Mouse (Mus musculus): ENCODE results near the gene C9. TPM values are rescaled to one million over a fixed set of nuclear protein-coding genes. Genes with fewer than 3 reads are reported as not detected.

Gene C9
- polyA plus RNA-seq (2014; fragmentation: Nextera tagmentation; extraction: Ambion mirVana) = 0.27 TPM in 1 of 2 replicates, not detected in the other

- Histone ChIP-seq H3K27ac (no peak within 1 kb of the TSS), H3K36me3 (replicated peaks; ENCODE audit: control insufficient read depth, insufficient read depth) (no peaks in the 10 kb centered on the region), H3K27me3 (ENCODE audit: control insufficient read depth, insufficient read depth, low read length) (no peaks in the 10 kb centered on the region), H3K9ac (no peak within 1 kb of the TSS), H3K4me2 (replicated peaks) (no peak within 1 kb of the TSS), H3K9me3 (ENCODE audit: control insufficient read depth, low read length) (no peaks in the 10 kb centered on the region), H3K4me3 (replicated peaks; ENCODE audit: low read length) (no peak within 1 kb of the TSS), H3K4me1 (replicated peaks; ENCODE audit: control insufficient read depth, insufficient read depth, low read length) (no peaks in the 10 kb centered on the region)
- ATAC-seq (ENCODE audit: low FRiP score) (no peak), DNase-seq (ENCODE audit: low spot score) (no peak)
- WGBS = 79% methylated on average over 2 of the region's 2 CpGs
These were observed at the start of gene C9 for GRCm38 (mm10) chr15:6445135-6445534. TSS of gene C9 (plus strand) at chr15:6445327.

- no peak overlapping the region for H3K9ac ChIP-seq
- DNase-seq (ENCODE audit: low spot score) (no peak), ATAC-seq (ENCODE audit: low FRiP score) (no peak)
- WGBS = 89% methylated on average over 4 of the region's 4 CpGs
- H3K27ac ChIP-seq = no peak overlapping the region
- H3K4me1 ChIP-seq (replicated peaks; ENCODE audit: control insufficient read depth, insufficient read depth, low read length) = no peaks in the 10 kb centered on the region
- no peaks in the 10 kb centered on the region for H3K9me3 ChIP-seq (ENCODE audit: control insufficient read depth, low read length)
- H3K27me3 ChIP-seq (ENCODE audit: control insufficient read depth, insufficient read depth, low read length) = no peaks in the 10 kb centered on the region
- H3K4me3 ChIP-seq (replicated peaks; ENCODE audit: low read length) = no peak overlapping the region
- no peaks in the 10 kb centered on the region for H3K36me3 ChIP-seq (replicated peaks; ENCODE audit: control insufficient read depth, insufficient read depth)
- no peak overlapping the region for H3K4me2 ChIP-seq (replicated peaks)
These were observed 46.9 kb upstream of the C9 start for GRCm38 (mm10) chr15:6398211-6398610.

GRCm38 (mm10) chr15:6398881-6399280 lies 46.2 kb upstream of the C9 start:
- DNase-seq (ENCODE audit: low spot score) = no peak
- Histone ChIP-seq H3K4me2 (replicated peaks) (no peak overlapping the region), H3K9ac (no peak overlapping the region), H3K27ac (no peak overlapping the region), H3K27me3 (ENCODE audit: control insufficient read depth, insufficient read depth, low read length) (no peaks in the 10 kb centered on the region), H3K4me3 (replicated peaks; ENCODE audit: low read length) (no peak overlapping the region), H3K4me1 (replicated peaks; ENCODE audit: control insufficient read depth, insufficient read depth, low read length) (no peaks in the 10 kb centered on the region), H3K36me3 (replicated peaks; ENCODE audit: control insufficient read depth, insufficient read depth) (no peaks in the 10 kb centered on the region), H3K9me3 (ENCODE audit: control insufficient read depth, low read length) (no peaks in the 10 kb centered on the region)
- 90% methylated on average over 6 of the region's 6 CpGs for WGBS
- ATAC-seq (ENCODE audit: low FRiP score) = no peak

- Histone ChIP-seq H3K9me3 (ENCODE audit: control insufficient read depth, low read length) (no peaks in the 10 kb centered on the region), H3K9ac (no peak overlapping the region), H3K27ac (no peak overlapping the region), H3K27me3 (ENCODE audit: control insufficient read depth, insufficient read depth, low read length) (no peaks in the 10 kb centered on the region), H3K4me1 (replicated peaks; ENCODE audit: control insufficient read depth, insufficient read depth, low read length) (no peaks in the 10 kb centered on the region), H3K4me2 (replicated peaks) (no peak overlapping the region), H3K4me3 (replicated peaks; ENCODE audit: low read length) (no peak overlapping the region), H3K36me3 (replicated peaks; ENCODE audit: control insufficient read depth, insufficient read depth) (no peaks in the 10 kb centered on the region)
- WGBS = 85% methylated on average over 8 of the region's 8 CpGs
- no peak for ATAC-seq (ENCODE audit: low FRiP score)
- no peak for DNase-seq (ENCODE audit: low spot score)
These were observed 45.0 kb upstream of the C9 start for GRCm38 (mm10) chr15:6400115-6400514.

GRCm38 (mm10) chr15:6402433-6402832 lies 42.7 kb upstream of the C9 start:
- no peak for DNase-seq (ENCODE audit: low spot score)
- no peak for ATAC-seq (ENCODE audit: low FRiP score)
- Histone ChIP-seq H3K4me3 (replicated peaks; ENCODE audit: low read length) (no peak overlapping the region), H3K36me3 (replicated peaks; ENCODE audit: control insufficient read depth, insufficient read depth) (no peaks in the 10 kb centered on the region), H3K27me3 (ENCODE audit: control insufficient read depth, insufficient read depth, low read length) (no peaks in the 10 kb centered on the region), H3K9ac (no peak overlapping the region), H3K27ac (no peak overlapping the region), H3K4me2 (replicated peaks) (no peak overlapping the region), H3K9me3 (ENCODE audit: control insufficient read depth, low read length) (no peaks in the 10 kb centered on the region), H3K4me1 (replicated peaks; ENCODE audit: control insufficient read depth, insufficient read depth, low read length) (no peaks in the 10 kb centered on the region)
- WGBS = 86% methylated on average over 2 of the region's 2 CpGs

- no peak for DNase-seq (ENCODE audit: low spot score)
- Histone ChIP-seq H3K27ac (no peak overlapping the region), H3K4me1 (replicated peaks; ENCODE audit: control insufficient read depth, insufficient read depth, low read length) (no peaks in the 10 kb centered on the region), H3K9ac (no peak overlapping the region), H3K9me3 (ENCODE audit: control insufficient read depth, low read length) (no peaks in the 10 kb centered on the region), H3K4me2 (replicated peaks) (no peak overlapping the region), H3K4me3 (replicated peaks; ENCODE audit: low read length) (no peak overlapping the region), H3K27me3 (ENCODE audit: control insufficient read depth, insufficient read depth, low read length) (no peaks in the 10 kb centered on the region), H3K36me3 (replicated peaks; ENCODE audit: control insufficient read depth, insufficient read depth) (no peaks in the 10 kb centered on the region)
- WGBS = 90% methylated on average over 5 of the region's 5 CpGs
- ATAC-seq (ENCODE audit: low FRiP score) = no peak
These were observed 41.0 kb upstream of the C9 start for GRCm38 (mm10) chr15:6404172-6404571.

GRCm38 (mm10) chr15:6406771-6407170 lies 38.4 kb upstream of the C9 start:
- DNase-seq (ENCODE audit: low spot score) (no peak), ATAC-seq (ENCODE audit: low FRiP score) (no peak)
- H3K4me3 ChIP-seq (replicated peaks; ENCODE audit: low read length) = no peak overlapping the region
- no peak overlapping the region for H3K9ac ChIP-seq
- H3K36me3 ChIP-seq (replicated peaks; ENCODE audit: control insufficient read depth, insufficient read depth) = no peaks in the 10 kb centered on the region
- H3K27me3 ChIP-seq (ENCODE audit: control insufficient read depth, insufficient read depth, low read length) = no peaks in the 10 kb centered on the region
- 96% methylated on average over 6 of the region's 6 CpGs for WGBS
- no peak overlapping the region for H3K27ac ChIP-seq
- H3K9me3 ChIP-seq (ENCODE audit: control insufficient read depth, low read length) = no peaks in the 10 kb centered on the region
- no peak overlapping the region for H3K4me2 ChIP-seq (replicated peaks)
- H3K4me1 ChIP-seq (replicated peaks; ENCODE audit: control insufficient read depth, insufficient read depth, low read length) = no peaks in the 10 kb centered on the region

- ATAC-seq (ENCODE audit: low FRiP score) = no peak
These were observed 36.1 kb upstream of the C9 start for GRCm38 (mm10) chr15:6409031-6409430.

GRCm38 (mm10) chr15:6410161-6410560 lies 35.0 kb upstream of the C9 start:
- DNase-seq (ENCODE audit: low spot score) (no peak), ATAC-seq (ENCODE audit: low FRiP score) (no peak)
- 97% methylated on average over 3 of the region's 3 CpGs for WGBS
- Histone ChIP-seq H3K27me3 (ENCODE audit: control insufficient read depth, insufficient read depth, low read length) (no peaks in the 10 kb centered on the region), H3K9ac (no peak overlapping the region), H3K27ac (no peak overlapping the region), H3K36me3 (replicated peaks; ENCODE audit: control insufficient read depth, insufficient read depth) (no peaks in the 10 kb centered on the region), H3K4me1 (replicated peaks; ENCODE audit: control insufficient read depth, insufficient read depth, low read length) (no peaks in the 10 kb centered on the region), H3K4me3 (replicated peaks; ENCODE audit: low read length) (no peak overlapping the region), H3K9me3 (ENCODE audit: control insufficient read depth, low read length) (no peaks in the 10 kb centered on the region), H3K4me2 (replicated peaks) (no peak overlapping the region)

More at GRCm38 (mm10) chr15:6409031-6409430, 36.1 kb upstream of the C9 start:
- no peak for DNase-seq (ENCODE audit: low spot score)
- Histone ChIP-seq H3K4me1 (replicated peaks; ENCODE audit: control insufficient read depth, insufficient read depth, low read length) (no peaks in the 10 kb centered on the region), H3K9me3 (ENCODE audit: control insufficient read depth, low read length) (no peaks in the 10 kb centered on the region), H3K9ac (no peak overlapping the region), H3K27me3 (ENCODE audit: control insufficient read depth, insufficient read depth, low read length) (no peaks in the 10 kb centered on the region), H3K36me3 (replicated peaks; ENCODE audit: control insufficient read depth, insufficient read depth) (no peaks in the 10 kb centered on the region), H3K4me3 (replicated peaks; ENCODE audit: low read length) (no peak overlapping the region), H3K4me2 (replicated peaks) (no peak overlapping the region), H3K27ac (no peak overlapping the region)
- 85% methylated on average over 8 of the region's 8 CpGs for WGBS

- H3K36me3 ChIP-seq (replicated peaks; ENCODE audit: control insufficient read depth, insufficient read depth) = no peaks in the 10 kb centered on the region
- H3K27me3 ChIP-seq (ENCODE audit: control insufficient read depth, insufficient read depth, low read length) = no peaks in the 10 kb centered on the region
- DNase-seq (ENCODE audit: low spot score) (no peak), ATAC-seq (ENCODE audit: low FRiP score) (no peak)
- H3K4me1 ChIP-seq (replicated peaks; ENCODE audit: control insufficient read depth, insufficient read depth, low read length) = no peaks in the 10 kb centered on the region
- 92% methylated on average over 6 of the region's 6 CpGs for WGBS
- H3K9me3 ChIP-seq (ENCODE audit: control insufficient read depth, low read length) = no peaks in the 10 kb centered on the region
- no peak overlapping the region for H3K4me2 ChIP-seq (replicated peaks)
- no peak overlapping the region for H3K4me3 ChIP-seq (replicated peaks; ENCODE audit: low read length)
- H3K9ac ChIP-seq = no peak overlapping the region
- H3K27ac ChIP-seq = no peak overlapping the region
These were observed 33.8 kb upstream of the C9 start for GRCm38 (mm10) chr15:6411334-6411733.
